7 mouse cellular contexts compared by ENCODE assay signal in the genomic region with DNA sequence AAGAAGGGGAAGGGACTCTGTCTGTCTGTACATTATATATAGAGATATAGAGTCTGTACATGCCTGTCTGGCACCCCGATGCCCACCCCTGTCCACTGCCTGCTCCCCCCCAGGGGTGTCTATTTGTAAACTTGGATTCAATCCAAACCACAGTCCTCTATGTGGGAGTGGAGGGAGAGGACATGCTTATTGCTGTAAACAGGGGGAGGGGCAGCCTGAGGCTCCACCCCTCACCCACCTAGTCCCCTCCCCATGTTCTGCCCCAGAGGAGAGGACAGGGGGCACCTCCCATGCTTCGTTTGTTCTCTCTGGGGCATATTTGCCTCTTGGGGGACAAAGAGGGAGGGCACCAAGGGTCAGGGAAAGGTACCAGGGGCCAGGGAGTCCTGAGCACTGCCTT. TPM values are rescaled to one million over a fixed set of nuclear protein-coding genes. Genes with fewer than 3 reads are reported as not detected.
DNase-seq lines count a peak whose midpoint lies in the region; ATAC-seq and TF ChIP-seq lines count a peak whose summit lies in the region.

No protein-coding gene starts in this region.

- TF ChIP-seq CTCF in liver, postnatal 0 days (IDR thresholded peaks at IDR 0.05; ENCODE audit: low read depth): no peak

- no peaks in the 10 kb centered on the region for H3K9me3 ChIP-seq in liver, embryonic 11.5 days (ENCODE audit: control insufficient read depth, low read length)
- H3K9me3 ChIP-seq in liver, postnatal 0 days (ENCODE audit: low read length): no peaks in the 10 kb centered on the region
- no peaks in the 10 kb centered on the region for H3K9me3 ChIP-seq in forebrain, embryonic 14.5 days (replicated peaks; ENCODE audit: control insufficient read depth, low read length)
- no peaks in the 10 kb centered on the region for H3K9me3 ChIP-seq in liver, embryonic 13.5 days (replicated peaks)
- no peaks in the 10 kb centered on the region for H3K9me3 ChIP-seq in stomach, embryonic 16.5 days (replicated peaks; ENCODE audit: control insufficient read depth, low read length)

- H3K4me3 ChIP-seq in liver, embryonic 11.5 days (ENCODE audit: low read depth, low read length): no peak overlapping the region
- H3K4me3 ChIP-seq in liver, postnatal 0 days (ENCODE audit: low read depth, low read length): no peak overlapping the region
- no peak overlapping the region for H3K4me3 ChIP-seq in forebrain, embryonic 14.5 days (ENCODE audit: low read depth, low read length)
- H3K4me3 ChIP-seq in liver, embryonic 13.5 days (replicated peaks): no peak overlapping the region
- peak overlapping the region; percentile 42 for H3K4me3 ChIP-seq in stomach, embryonic 16.5 days (replicated peaks; ENCODE audit: low read length)

- H3K27ac ChIP-seq in liver, embryonic 11.5 days (ENCODE audit: low read depth, low read length): no peak overlapping the region
- no peak overlapping the region for H3K27ac ChIP-seq in liver, postnatal 0 days (ENCODE audit: low read depth)
- no peak overlapping the region for H3K27ac ChIP-seq in forebrain, embryonic 14.5 days (ENCODE audit: low read depth, low read length)
- H3K27ac ChIP-seq in liver, embryonic 13.5 days: no peak overlapping the region
- no peak overlapping the region for H3K27ac ChIP-seq in stomach, embryonic 16.5 days (ENCODE audit: low read length)

- H3K9ac ChIP-seq in liver, embryonic 11.5 days (ENCODE audit: low read depth, low read length): no peak overlapping the region
- H3K9ac ChIP-seq in liver, postnatal 0 days (replicated peaks): no peak overlapping the region
- no peak overlapping the region for H3K9ac ChIP-seq in forebrain, embryonic 14.5 days (ENCODE audit: low read length)
- H3K9ac ChIP-seq in liver, embryonic 13.5 days: no peak overlapping the region
- H3K9ac ChIP-seq in stomach, embryonic 16.5 days (ENCODE audit: low read length): peak overlapping the region; percentile 70; the same call in 1 of the 2 replicates

- no peaks in the 10 kb centered on the region for H3K36me3 ChIP-seq in liver, embryonic 11.5 days (ENCODE audit: control insufficient read depth, insufficient read depth, low read length)
- no peaks in the 10 kb centered on the region for H3K36me3 ChIP-seq in liver, postnatal 0 days (replicated peaks; ENCODE audit: insufficient read depth, low read length)
- peaks cover 3% of the 10 kb centered on the region; the same call in 1 of the 2 replicates for H3K36me3 ChIP-seq in forebrain, embryonic 14.5 days (ENCODE audit: control insufficient read depth, insufficient read depth, low read length)
- no peaks in the 10 kb centered on the region for H3K36me3 ChIP-seq in liver, embryonic 13.5 days
- H3K36me3 ChIP-seq in stomach, embryonic 16.5 days (ENCODE audit: control insufficient read depth, insufficient read depth, low read length): no peaks in the 10 kb centered on the region

- TF ChIP-seq EP300 in liver, postnatal 0 days (IDR thresholded peaks at IDR 0.05; ENCODE audit: low read depth): no peak

- peaks cover 15% of the 10 kb centered on the region for H3K4me1 ChIP-seq in liver, embryonic 11.5 days (replicated peaks; ENCODE audit: control insufficient read depth, insufficient read depth, low read length)
- peaks cover 21% of the 10 kb centered on the region for H3K4me1 ChIP-seq in liver, postnatal 0 days (ENCODE audit: insufficient read depth)
- H3K4me1 ChIP-seq in forebrain, embryonic 14.5 days (ENCODE audit: control insufficient read depth, insufficient read depth, low read length): peaks cover 21% of the 10 kb centered on the region
- peaks cover 16% of the 10 kb centered on the region for H3K4me1 ChIP-seq in liver, embryonic 13.5 days (replicated peaks)
- peaks cover 35% of the 10 kb centered on the region for H3K4me1 ChIP-seq in stomach, embryonic 16.5 days (ENCODE audit: control insufficient read depth, insufficient read depth, low read length)

- H3K27me3 ChIP-seq in liver, embryonic 11.5 days (replicated peaks; ENCODE audit: control insufficient read depth, insufficient read depth, low read length): peaks cover 40% of the 10 kb centered on the region
- peaks cover 38% of the 10 kb centered on the region for H3K27me3 ChIP-seq in liver, postnatal 0 days (ENCODE audit: insufficient read depth, low read length)
- H3K27me3 ChIP-seq in forebrain, embryonic 14.5 days (replicated peaks; ENCODE audit: control insufficient read depth, insufficient read depth, low read length): peaks cover 25% of the 10 kb centered on the region
- peaks cover 47% of the 10 kb centered on the region for H3K27me3 ChIP-seq in liver, embryonic 13.5 days
- peaks cover 15% of the 10 kb centered on the region for H3K27me3 ChIP-seq in stomach, embryonic 16.5 days (ENCODE audit: control insufficient read depth, insufficient read depth, low read length)

- peak overlapping the region; percentile 61 for H3K4me2 ChIP-seq in liver, embryonic 11.5 days
- no peak overlapping the region for H3K4me2 ChIP-seq in liver, postnatal 0 days (ENCODE audit: low read depth, low read length)
- peak overlapping the region; percentile 57 for H3K4me2 ChIP-seq in forebrain, embryonic 14.5 days (ENCODE audit: low read length)
- no peak overlapping the region for H3K4me2 ChIP-seq in liver, embryonic 13.5 days
- peak overlapping the region; percentile 70; the same call in 1 of the 2 replicates for H3K4me2 ChIP-seq in stomach, embryonic 16.5 days (ENCODE audit: low read depth, low read length)

- no peak for DNase-seq in liver, embryonic 11.5 days (ENCODE audit: low spot score)
- DNase-seq in liver, postnatal 0 days: no peak
- DNase-seq in forebrain, embryonic 14.5 days (ENCODE audit: low spot score): no peak
- DNase-seq in liver, embryonic 13.5 days: no peak
- no peak for DNase-seq in spleen, adult 12 weeks (ENCODE audit: low spot score)
- no peak for DNase-seq in cerebellum, adult 8-10 months

- WGBS in liver, embryonic 11.5 days: 46% methylated on average over 2 of the region's 2 CpGs
- 47% methylated on average over 2 of the region's 2 CpGs for WGBS in liver, postnatal 0 days (ENCODE audit: insufficient replicate concordance)
- 32% methylated on average over 2 of the region's 2 CpGs for WGBS in forebrain, embryonic 14.5 days
- WGBS in liver, embryonic 13.5 days (ENCODE audit: insufficient replicate concordance): 28% methylated on average over 2 of the region's 2 CpGs
- 43% methylated on average over 2 of the region's 2 CpGs for WGBS in stomach, embryonic 16.5 days

- ATAC-seq in liver, embryonic 11.5 days (replicated peaks; ENCODE audit: low FRiP score): no peak
- ATAC-seq in liver, postnatal 0 days: no peak
- ATAC-seq in forebrain, embryonic 14.5 days: no peak
- ATAC-seq in liver, embryonic 13.5 days (ENCODE audit: low read depth): 0 out of 2 replicates have a peak, but pooled peaks have one; percentile 2
- peak; percentile 14; the same call in 1 of the 2 replicates for ATAC-seq in stomach, embryonic 16.5 days (ENCODE audit: insufficient read depth, low FRiP score)

RNA-seq across cellular contexts. Expression of a gene that starts 8.0 kb away (rescaled TPM):
- polyA plus RNA-seq in liver, embryonic 11.5 days (2014; fragmentation: Nextera tagmentation; extraction: Ambion mirVana): 2.1 and 3.9 TPM in 2 replicates
- polyA plus RNA-seq in liver, postnatal 0 days (2015; fragmentation: Nextera tagmentation; extraction: Ambion mirVana): not detected in 2 replicates
- 30.1 and 42.0 TPM in 2 replicates for polyA plus RNA-seq in forebrain, embryonic 14.5 days (2014; fragmentation: Nextera tagmentation; extraction: Ambion mirVana)
- 0.32 and 0.41 TPM in 2 replicates for polyA plus RNA-seq in liver, embryonic 13.5 days (2015; fragmentation: Nextera tagmentation; extraction: Ambion mirVana)
- 13.0 and 16.0 TPM in 2 replicates for polyA plus RNA-seq in stomach, embryonic 16.5 days (2015; fragmentation: Nextera tagmentation; extraction: Ambion mirVana)

RNA-seq across cellular contexts. Expression of a gene that starts 23.0 kb away (rescaled TPM):
- 6.5 and 6.9 TPM in 2 replicates for polyA plus RNA-seq in liver, embryonic 11.5 days (2014; fragmentation: Nextera tagmentation; extraction: Ambion mirVana)
- polyA plus RNA-seq in liver, postnatal 0 days (2015; fragmentation: Nextera tagmentation; extraction: Ambion mirVana): 0.36 and 0.56 TPM in 2 replicates
- 12.3 and 14.6 TPM in 2 replicates for polyA plus RNA-seq in forebrain, embryonic 14.5 days (2014; fragmentation: Nextera tagmentation; extraction: Ambion mirVana)
- polyA plus RNA-seq in liver, embryonic 13.5 days (2015; fragmentation: Nextera tagmentation; extraction: Ambion mirVana): 1.0 and 1.2 TPM in 2 replicates
- 15.0 and 15.5 TPM in 2 replicates for polyA plus RNA-seq in stomach, embryonic 16.5 days (2015; fragmentation: Nextera tagmentation; extraction: Ambion mirVana)

RNA-seq across cellular contexts. Expression of a gene that starts 33.8 kb away (rescaled TPM):
- polyA plus RNA-seq in liver, embryonic 11.5 days (2014; fragmentation: Nextera tagmentation; extraction: Ambion mirVana): 11.4 and 11.8 TPM in 2 replicates
- 22.1 and 27.8 TPM in 2 replicates for polyA plus RNA-seq in liver, postnatal 0 days (2015; fragmentation: Nextera tagmentation; extraction: Ambion mirVana)
- 10.5 and 11.6 TPM in 2 replicates for polyA plus RNA-seq in forebrain, embryonic 14.5 days (2014; fragmentation: Nextera tagmentation; extraction: Ambion mirVana)
- polyA plus RNA-seq in liver, embryonic 13.5 days (2015; fragmentation: Nextera tagmentation; extraction: Ambion mirVana): 4.3 and 4.6 TPM in 2 replicates
- 41.5 and 44.7 TPM in 2 replicates for polyA plus RNA-seq in stomach, embryonic 16.5 days (2015; fragmentation: Nextera tagmentation; extraction: Ambion mirVana)

RNA-seq across cellular contexts. Expression of a gene that starts 35.0 kb away (rescaled TPM):
- polyA plus RNA-seq in liver, embryonic 11.5 days (2014; fragmentation: Nextera tagmentation; extraction: Ambion mirVana): 19.5 and 23.2 TPM in 2 replicates
- 9.1 and 9.2 TPM in 2 replicates for polyA plus RNA-seq in liver, postnatal 0 days (2015; fragmentation: Nextera tagmentation; extraction: Ambion mirVana)
- 13.4 and 19.3 TPM in 2 replicates for polyA plus RNA-seq in forebrain, embryonic 14.5 days (2014; fragmentation: Nextera tagmentation; extraction: Ambion mirVana)
- polyA plus RNA-seq in liver, embryonic 13.5 days (2015; fragmentation: Nextera tagmentation; extraction: Ambion mirVana): 9.5 and 9.6 TPM in 2 replicates
- 61.1 and 69.5 TPM in 2 replicates for polyA plus RNA-seq in stomach, embryonic 16.5 days (2015; fragmentation: Nextera tagmentation; extraction: Ambion mirVana)

RNA-seq across cellular contexts. Expression of a gene that starts 44.4 kb away (rescaled TPM):
- 25.3 and 31.5 TPM in 2 replicates for polyA plus RNA-seq in liver, embryonic 11.5 days (2014; fragmentation: Nextera tagmentation; extraction: Ambion mirVana)
- 18.3 and 19.6 TPM in 2 replicates for polyA plus RNA-seq in liver, postnatal 0 days (2015; fragmentation: Nextera tagmentation; extraction: Ambion mirVana)
- 32.4 and 38.4 TPM in 2 replicates for polyA plus RNA-seq in forebrain, embryonic 14.5 days (2014; fragmentation: Nextera tagmentation; extraction: Ambion mirVana)
- 17.4 and 18.0 TPM in 2 replicates for polyA plus RNA-seq in liver, embryonic 13.5 days (2015; fragmentation: Nextera tagmentation; extraction: Ambion mirVana)
- polyA plus RNA-seq in stomach, embryonic 16.5 days (2015; fragmentation: Nextera tagmentation; extraction: Ambion mirVana): 81.7 and 83.1 TPM in 2 replicates

Comparison
In these comparisons a context has a peak if more than half of its experiments do, and no peak if none do; other contexts are left out.
1. ATAC-seq: peak in liver, embryonic 13.5 days (single experiment) and stomach, embryonic 16.5 days (single experiment); none in liver, embryonic 11.5 days (single experiment), liver, postnatal 0 days (single experiment) and forebrain, embryonic 14.5 days (single experiment).
2. H3K4me2 ChIP-seq: peak in liver, embryonic 11.5 days (single experiment), forebrain, embryonic 14.5 days (single experiment) and stomach, embryonic 16.5 days (single experiment); none in liver, postnatal 0 days (single experiment) and liver, embryonic 13.5 days (single experiment).